Mouse (Mus musculus) lung, adult 2 months (tissue): ENCODE data around the gene Mmp27. TPM values are rescaled to one million over a fixed set of nuclear protein-coding genes. Genes with fewer than 3 reads are reported as not detected.

ENCODE experiments used
- DNase-seq: peaks from one replicate; pipeline ENCODE4 v3.0.0; 2022
- H3K4me1 ChIP-seq: fragments of 200-500 bp; 2 replicates; pipeline ENCODE4 v1.6.1; 2011; ENCODE audit warnings: low read length; ENCODE audit not compliant: control insufficient read depth, insufficient read depth
- H3K4me3 ChIP-seq: fragments of 200-500 bp; replicated peaks from 2 replicates; pipeline ENCODE3; 2011; ENCODE audit warnings: low read depth, mild to moderate bottlenecking, control low read depth, low read length; ENCODE audit errors: extremely low read depth
- CTCF ChIP-seq: fragments of 200-500 bp; IDR thresholded peaks from 2 replicates; pipeline ENCODE4 v1.5.1; 2011; ENCODE audit warnings: mild to moderate bottlenecking, low read length, control low read depth; ENCODE audit not compliant: insufficient read depth
- POLR2A ChIP-seq: fragments of 200-500 bp; IDR thresholded peaks from 2 replicates; pipeline ENCODE4 v1.6.1; 2011; ENCODE audit warnings: low read depth, mild to moderate bottlenecking, control low read depth, low read length, borderline replicate concordance; ENCODE audit errors: extremely low read depth
- WGBS: fragments of 180-500 bp; shearing (Covaris S2); methylation state at CpG from one replicate; pipeline ENCODE4 v1.1.7; 2018; 5-methylcytosine and 5-hydroxymethylcytosine counted together
- polyA plus RNA-seq: library from polyadenylated mRNA; depleted of rRNA; stranded (reverse); fragments of >200 nt; gene quantifications from 2 replicates; pipeline ENCODE4 v1.2.3, GENCODE M21; 2012; rRNA removed

Gene Mmp27
- 0.18 and 0.41 TPM in 2 replicates for polyA plus RNA-seq

- H3K4me3 ChIP-seq = no peak within 1 kb of the TSS
- 50% methylated on average over 4 of the region's 4 CpGs for WGBS
- DNase-seq = no peak
- H3K4me1 ChIP-seq = peaks cover 9% of the 10 kb centered on the region
- TF ChIP-seq POLR2A = no peak
- TF ChIP-seq CTCF = no peak
Measured at GRCm38 (mm10) chr9:7571162-7571561, at the start of gene Mmp27. Mmp27 (plus strand) TSS chr9:7571396.

GRCm38 (mm10) chr9:7526255-7526940, 44.8 kb upstream of the Mmp27 start:
- Histone ChIP-seq H3K4me3 (no peak overlapping the region), H3K4me1 (no peaks in the 10 kb centered on the region)
- no peak for DNase-seq
- 62% methylated on average over 4 of the region's 4 CpGs for WGBS
- no peak for TF ChIP-seq CTCF
- TF ChIP-seq POLR2A = no peak

GRCm38 (mm10) chr9:7542763-7543162, 28.4 kb upstream of the Mmp27 start:
- H3K4me3 ChIP-seq = no peak overlapping the region
- no peaks in the 10 kb centered on the region for H3K4me1 ChIP-seq
- no peak for DNase-seq
- TF ChIP-seq CTCF (no peak), POLR2A (no peak)

GRCm38 (mm10) chr9:7544923-7545457, 26.2 kb upstream of the Mmp27 start:
- DNase-seq = no peak
- no peaks in the 10 kb centered on the region for H3K4me1 ChIP-seq
- no peak for TF ChIP-seq POLR2A
- no peak for TF ChIP-seq CTCF
- WGBS = 25% methylated on average over 1 of the region's 1 CpGs
- no peak overlapping the region for H3K4me3 ChIP-seq

- TF ChIP-seq POLR2A (no peak), CTCF (no peak)
- 45% methylated on average over 1 of the region's 1 CpGs for WGBS
- DNase-seq = no peak
Measured at GRCm38 (mm10) chr9:7545471-7545870, 25.7 kb upstream of the Mmp27 start.

GRCm38 (mm10) chr9:7545920-7546319, 25.3 kb upstream of the Mmp27 start:
- TF ChIP-seq POLR2A (no peak), CTCF (no peak)
- DNase-seq = no peak
- WGBS = 87% methylated on average over 7 of the region's 7 CpGs
- Histone ChIP-seq H3K4me1 (no peaks in the 10 kb centered on the region), H3K4me3 (no peak overlapping the region)

More at GRCm38 (mm10) chr9:7545471-7545870, 25.7 kb upstream of the Mmp27 start:
- Histone ChIP-seq H3K4me3 (no peak overlapping the region), H3K4me1 (no peaks in the 10 kb centered on the region)

GRCm38 (mm10) chr9:7551943-7552342, 19.3 kb upstream of the Mmp27 start:
- no peaks in the 10 kb centered on the region; the same call in 1 of the 2 replicates for H3K4me1 ChIP-seq
- no peak overlapping the region for H3K4me3 ChIP-seq
- TF ChIP-seq CTCF = no peak
- TF ChIP-seq POLR2A = no peak
- DNase-seq = no peak

GRCm38 (mm10) chr9:7553536-7553935, 17.7 kb upstream of the Mmp27 start:
- DNase-seq = no peak
- WGBS = 50% methylated on average over 3 of the region's 3 CpGs
- H3K4me1 ChIP-seq = peaks cover 3% of the 10 kb centered on the region; the same call in 1 of the 2 replicates
- no peak overlapping the region for H3K4me3 ChIP-seq
- TF ChIP-seq CTCF (no peak), POLR2A (no peak)

GRCm38 (mm10) chr9:7554382-7554781, 16.8 kb upstream of the Mmp27 start:
- no peak overlapping the region for H3K4me3 ChIP-seq
- TF ChIP-seq POLR2A (no peak), CTCF (no peak; the same call in 1 of the 2 replicates)
- H3K4me1 ChIP-seq = peaks cover 3% of the 10 kb centered on the region; the same call in 1 of the 2 replicates
- DNase-seq = no peak
- WGBS = 37% methylated on average over 3 of the region's 3 CpGs

GRCm38 (mm10) chr9:7558221-7559017, 12.8 kb upstream of the Mmp27 start, which contains the start of gene Mmp8:
Mmp8 (plus strand) TSS chr9:7558456.
- TF ChIP-seq POLR2A (no peak), CTCF (no peak)
- H3K4me1 ChIP-seq = peaks cover 3% of the 10 kb centered on the region; the same call in 1 of the 2 replicates
- no peak for DNase-seq
- H3K4me3 ChIP-seq = no peak within 1 kb of the TSS
- 59% methylated on average over 8 of the region's 8 CpGs for WGBS
